ENCODE assay signal across 14 mouse cellular contexts in the genomic region with DNA sequence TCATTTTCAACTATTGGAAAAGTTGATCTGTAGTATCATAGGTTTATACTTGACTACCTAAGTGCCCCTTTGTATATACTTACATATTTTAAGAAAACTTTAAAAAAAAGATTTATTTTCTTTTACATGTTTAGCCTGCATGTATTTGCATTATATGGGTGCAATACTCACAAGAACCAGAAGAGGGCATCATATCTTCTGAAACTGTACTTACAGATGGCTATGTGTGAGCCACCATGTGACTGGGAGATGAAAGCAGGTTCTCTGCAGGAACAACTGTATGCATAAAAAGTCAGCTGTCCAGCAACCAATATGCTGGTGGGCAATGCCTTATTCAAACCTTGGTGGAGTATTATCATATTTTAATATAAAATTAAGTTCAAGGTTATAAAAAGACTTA.
DNase-seq lines count a peak whose midpoint lies in the region; ATAC-seq and TF ChIP-seq lines count a peak whose summit lies in the region.
"Had no signal": no experiment of that assay in that cellular context is flagged by ENCODE, and none has a peak within 500 bp of the region (broad histone marks: within the 10 kb centered on the region; RNA-seq: fewer than 3 reads in every experiment).

No protein-coding gene starts in this region.

- H3K9ac ChIP-seq in hindbrain, embryonic 11.5 days (ENCODE audit: low read depth, low read length), result no peak overlapping the region
- H3K9ac ChIP-seq in liver, postnatal 0 days (replicated peaks), result no peak overlapping the region
- H3K9ac ChIP-seq in liver, embryonic 12.5 days, result no peak overlapping the region

- H3K27me3 ChIP-seq in hindbrain, embryonic 11.5 days (ENCODE audit: control insufficient read depth, insufficient read depth, low read length), result no peaks in the 10 kb centered on the region
- H3K27me3 ChIP-seq in hindbrain, embryonic 10.5 days (ENCODE audit: insufficient read depth, poor library complexity, severe bottlenecking), result no peaks in the 10 kb centered on the region
- no peaks in the 10 kb centered on the region for H3K27me3 ChIP-seq in liver, postnatal 0 days (ENCODE audit: insufficient read depth, low read length)
- H3K27me3 ChIP-seq in liver, embryonic 12.5 days (replicated peaks), result no peaks in the 10 kb centered on the region

- no peaks in the 10 kb centered on the region for H3K4me1 ChIP-seq in hindbrain, embryonic 11.5 days (replicated peaks; ENCODE audit: control insufficient read depth, insufficient read depth, low read length)
- H3K4me1 ChIP-seq in hindbrain, embryonic 10.5 days (replicated peaks), result no peaks in the 10 kb centered on the region
- H3K4me1 ChIP-seq in liver, postnatal 0 days (ENCODE audit: insufficient read depth), result no peaks in the 10 kb centered on the region
- no peaks in the 10 kb centered on the region for H3K4me1 ChIP-seq in liver, embryonic 12.5 days

- no peak overlapping the region for H3K4me3 ChIP-seq in hindbrain, embryonic 11.5 days (ENCODE audit: low read depth, low read length)
- H3K4me3 ChIP-seq in hindbrain, embryonic 10.5 days, result no peak overlapping the region
- H3K4me3 ChIP-seq in liver, postnatal 0 days (ENCODE audit: low read depth, low read length), result no peak overlapping the region
- H3K4me3 ChIP-seq in liver, embryonic 12.5 days, result no peak overlapping the region

- H3K4me2 ChIP-seq in hindbrain, embryonic 11.5 days (replicated peaks; ENCODE audit: low read depth, low read length), result no peak overlapping the region
- H3K4me2 ChIP-seq in liver, postnatal 0 days (ENCODE audit: low read depth, low read length), result no peak overlapping the region
- H3K4me2 ChIP-seq in liver, embryonic 12.5 days, result no peak overlapping the region
- H3K4me2 ChIP-seq: midbrain, embryonic 11.5 days had no signal

- peak; percentile 33 for TF ChIP-seq CTCF in liver, postnatal 0 days (IDR thresholded peaks at IDR 0.05; ENCODE audit: low read depth)

- no peak overlapping the region for H3K27ac ChIP-seq in hindbrain, embryonic 11.5 days (ENCODE audit: low read depth, low read length)
- no peak overlapping the region for H3K27ac ChIP-seq in hindbrain, embryonic 10.5 days
- no peak overlapping the region for H3K27ac ChIP-seq in liver, postnatal 0 days (ENCODE audit: low read depth)
- H3K27ac ChIP-seq in liver, embryonic 12.5 days, result no peak overlapping the region

- no peaks in the 10 kb centered on the region for H3K9me3 ChIP-seq in hindbrain, embryonic 11.5 days (ENCODE audit: control insufficient read depth, low read length)
- H3K9me3 ChIP-seq in hindbrain, embryonic 10.5 days, result no peaks in the 10 kb centered on the region
- H3K9me3 ChIP-seq in liver, postnatal 0 days (ENCODE audit: low read length), result no peaks in the 10 kb centered on the region; the same call in 1 of the 2 replicates
- H3K9me3 ChIP-seq in liver, embryonic 12.5 days (replicated peaks), result no peaks in the 10 kb centered on the region
- H3K9me3 ChIP-seq: G1E had no signal

- TF ChIP-seq EP300 in liver, postnatal 0 days (IDR thresholded peaks at IDR 0.05; ENCODE audit: low read depth), result no peak

- ATAC-seq in hindbrain, embryonic 11.5 days (ENCODE audit: low FRiP score), result no peak
- no peak for ATAC-seq in liver, postnatal 0 days
- ATAC-seq in liver, embryonic 12.5 days, result no peak

- no peaks in the 10 kb centered on the region for H3K36me3 ChIP-seq in hindbrain, embryonic 11.5 days (ENCODE audit: control insufficient read depth, insufficient read depth, low read length)
- H3K36me3 ChIP-seq in hindbrain, embryonic 10.5 days, result no peaks in the 10 kb centered on the region
- H3K36me3 ChIP-seq in liver, postnatal 0 days (replicated peaks; ENCODE audit: insufficient read depth, low read length), result no peaks in the 10 kb centered on the region
- H3K36me3 ChIP-seq in liver, embryonic 12.5 days, result no peaks in the 10 kb centered on the region
- H3K36me3 ChIP-seq: G1E had no signal

- peak; percentile 14 for DNase-seq in hindbrain, embryonic 11.5 days (ENCODE audit: low spot score)
- no peak for DNase-seq in hindbrain, embryonic 10.5 days (ENCODE audit: low spot score)
- DNase-seq in liver, postnatal 0 days, result no peak
- DNase-seq in NIH3T3 (ENCODE audit: low read depth), result peak; percentile 16
- DNase-seq in retina, postnatal 1 day, result peak; percentile 21
- DNase-seq in B cell, adult 2 months, result no peak
- DNase-seq: cerebellum, postnatal 36 days; heart, postnatal 36 days; kidney, adult 11 months; layer of hippocampus, adult 9-11 months; spleen, adult 18-20 months had no signal

Comparison
In these comparisons a context has a peak if more than half of its experiments do, and no peak if none do; other contexts are left out.
1. DNase-seq: peak in hindbrain, embryonic 11.5 days (single experiment), NIH3T3 (single experiment) and retina, postnatal 1 day (single experiment); none in hindbrain, embryonic 10.5 days (single experiment), liver, postnatal 0 days (single experiment) and B cell, adult 2 months (0 of 2).